In the genomic region with DNA sequence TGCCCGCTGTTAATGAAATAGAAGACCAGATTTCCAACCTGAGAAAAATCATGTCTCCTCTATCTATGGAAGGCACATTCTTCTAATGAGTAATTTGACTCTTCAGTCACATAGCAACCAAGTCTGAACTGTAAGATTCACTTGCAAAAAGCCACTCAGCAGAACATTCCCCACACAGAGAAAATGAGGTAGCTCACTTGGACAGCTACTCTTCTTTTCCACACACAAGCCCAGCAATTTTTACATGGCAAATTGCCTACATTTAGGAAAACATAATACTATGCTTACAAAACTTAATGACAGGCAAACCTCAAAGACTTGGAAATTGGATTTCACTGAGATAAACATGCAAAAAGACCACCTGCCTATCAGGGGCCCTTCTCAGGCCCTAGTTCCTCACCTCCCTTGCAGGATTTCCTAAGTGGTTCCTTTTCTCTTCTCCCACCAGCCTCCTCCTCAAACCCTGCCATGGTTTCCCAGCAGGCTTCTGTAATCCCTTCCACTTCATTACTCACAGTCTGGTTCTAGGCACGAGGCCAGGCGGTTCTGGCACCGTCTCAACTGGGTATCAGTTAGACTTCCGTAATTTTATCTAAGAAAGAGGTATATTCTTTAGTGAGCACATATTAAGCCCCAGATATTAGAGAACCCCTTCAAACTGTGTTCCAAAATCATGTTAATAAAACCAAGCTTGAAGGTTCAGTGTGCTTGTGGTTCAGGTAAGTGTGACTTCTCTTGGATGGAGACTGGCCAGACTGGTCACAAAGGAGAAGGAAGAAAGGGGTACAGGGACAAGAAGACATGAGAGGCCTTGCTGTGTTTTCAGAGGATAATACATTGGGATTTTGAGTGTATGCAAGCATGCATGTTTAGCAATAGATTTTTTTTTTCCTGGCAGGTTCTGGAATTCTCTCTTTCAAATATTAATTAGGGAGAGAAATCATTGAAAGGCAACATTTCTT, we compare ENCODE assay signal across 8 mouse cellular contexts.
DNase-seq lines count a peak whose midpoint lies in the region; ATAC-seq and TF ChIP-seq lines count a peak whose summit lies in the region.

No protein-coding gene starts in this region.

- 52% methylated on average over 5 of the region's 5 CpGs for WGBS in midbrain, embryonic 14.5 days
- 55% methylated on average over 5 of the region's 5 CpGs for WGBS in midbrain, embryonic 10.5 days
- 17% methylated on average over 5 of the region's 5 CpGs for WGBS in forebrain, embryonic 16.5 days
- 66% methylated on average over 5 of the region's 5 CpGs for WGBS in limb, embryonic 14.5 days

- H3K4me1 ChIP-seq in midbrain, embryonic 14.5 days (ENCODE audit: control insufficient read depth, insufficient read depth, low read length) = no peaks in the 10 kb centered on the region
- H3K4me1 ChIP-seq in midbrain, embryonic 10.5 days = no peaks in the 10 kb centered on the region
- H3K4me1 ChIP-seq in forebrain, embryonic 16.5 days (replicated peaks; ENCODE audit: control insufficient read depth, insufficient read depth, low read length) = peaks cover 5% of the 10 kb centered on the region; the same call in 1 of the 2 replicates
- H3K4me1 ChIP-seq in limb, embryonic 14.5 days (ENCODE audit: control insufficient read depth, insufficient read depth, low read length) = no peaks in the 10 kb centered on the region

- no peaks in the 10 kb centered on the region for H3K27me3 ChIP-seq in midbrain, embryonic 14.5 days (ENCODE audit: control insufficient read depth, insufficient read depth, low read length)
- H3K27me3 ChIP-seq in midbrain, embryonic 10.5 days (ENCODE audit: low read depth, poor library complexity, severe bottlenecking) = no peaks in the 10 kb centered on the region
- H3K27me3 ChIP-seq in forebrain, embryonic 16.5 days (replicated peaks; ENCODE audit: control insufficient read depth, insufficient read depth, low read length) = no peaks in the 10 kb centered on the region
- no peaks in the 10 kb centered on the region for H3K27me3 ChIP-seq in limb, embryonic 14.5 days (ENCODE audit: control insufficient read depth, insufficient read depth, low read length)

- peak; percentile 46 for DNase-seq in midbrain, embryonic 14.5 days
- no peak for DNase-seq in midbrain, embryonic 10.5 days (ENCODE audit: low spot score)
- DNase-seq in cerebellum, adult 11 months = peak; percentile 91
- peak; percentile 32 for DNase-seq in limb, embryonic 14.5 days (ENCODE audit: low spot score)
- DNase-seq in right cerebral cortex, postnatal 4 days = peak; percentile 72
- no peak for DNase-seq in thymus, postnatal 0 days (ENCODE audit: low spot score)

- no peak overlapping the region for H3K9ac ChIP-seq in midbrain, embryonic 14.5 days (replicated peaks; ENCODE audit: low read length)
- no peak overlapping the region for H3K9ac ChIP-seq in forebrain, embryonic 16.5 days (replicated peaks; ENCODE audit: low read depth, low read length)
- no peak overlapping the region for H3K9ac ChIP-seq in limb, embryonic 14.5 days (ENCODE audit: low read depth, low read length, severe bottlenecking)

- ATAC-seq in midbrain, embryonic 14.5 days (ENCODE audit: low FRiP score, low TSS enrichment) = no peak
- peak; percentile 83 for ATAC-seq in forebrain, embryonic 16.5 days
- no peak for ATAC-seq in limb, embryonic 14.5 days (ENCODE audit: low FRiP score, low read depth)
- no peak for ATAC-seq in CD4-positive, CD25-positive, alpha-beta regulatory T cell, adult 4 months

- H3K27ac ChIP-seq in midbrain, embryonic 14.5 days (replicated peaks; ENCODE audit: low read depth, low read length) = no peak overlapping the region
- no peak overlapping the region for H3K27ac ChIP-seq in midbrain, embryonic 10.5 days (replicated peaks)
- no peak overlapping the region for H3K27ac ChIP-seq in forebrain, embryonic 16.5 days (ENCODE audit: low read length)
- no peak overlapping the region for H3K27ac ChIP-seq in limb, embryonic 14.5 days (replicated peaks; ENCODE audit: low read depth, low read length)

- H3K36me3 ChIP-seq in midbrain, embryonic 14.5 days (ENCODE audit: control insufficient read depth, insufficient read depth, low read length) = no peaks in the 10 kb centered on the region
- no peaks in the 10 kb centered on the region for H3K36me3 ChIP-seq in midbrain, embryonic 10.5 days
- H3K36me3 ChIP-seq in forebrain, embryonic 16.5 days (ENCODE audit: control insufficient read depth, insufficient read depth) = no peaks in the 10 kb centered on the region
- no peaks in the 10 kb centered on the region for H3K36me3 ChIP-seq in limb, embryonic 14.5 days (ENCODE audit: control insufficient read depth, insufficient read depth, low read length)

- no peaks in the 10 kb centered on the region for H3K9me3 ChIP-seq in midbrain, embryonic 14.5 days (ENCODE audit: control insufficient read depth, low read length)
- no peaks in the 10 kb centered on the region for H3K9me3 ChIP-seq in midbrain, embryonic 10.5 days (replicated peaks)
- H3K9me3 ChIP-seq in forebrain, embryonic 16.5 days (ENCODE audit: control insufficient read depth, low read length) = no peaks in the 10 kb centered on the region
- H3K9me3 ChIP-seq in limb, embryonic 14.5 days (ENCODE audit: control insufficient read depth, low read length) = no peaks in the 10 kb centered on the region

- no peak overlapping the region for H3K4me3 ChIP-seq in midbrain, embryonic 14.5 days (replicated peaks; ENCODE audit: low read depth, low read length)
- H3K4me3 ChIP-seq in midbrain, embryonic 10.5 days = no peak overlapping the region
- H3K4me3 ChIP-seq in forebrain, embryonic 16.5 days (replicated peaks; ENCODE audit: low read length) = no peak overlapping the region
- H3K4me3 ChIP-seq in limb, embryonic 14.5 days (replicated peaks; ENCODE audit: low read length) = no peak overlapping the region

- no peak overlapping the region for H3K4me2 ChIP-seq in midbrain, embryonic 14.5 days (ENCODE audit: low read length)
- no peak overlapping the region for H3K4me2 ChIP-seq in forebrain, embryonic 16.5 days (ENCODE audit: low read length)
- no peak overlapping the region for H3K4me2 ChIP-seq in limb, embryonic 14.5 days (replicated peaks; ENCODE audit: low read depth, low read length, severe bottlenecking)

- TF ChIP-seq POLR2A in limb, embryonic 14.5 days (IDR thresholded peaks at IDR 0.05; ENCODE audit: borderline replicate concordance, extremely low read depth, insufficient read depth, insufficient read length) = no peak

Comparison
In these comparisons a context has a peak if more than half of its experiments do, and no peak if none do; other contexts are left out.
1. DNase-seq: peak in midbrain, embryonic 14.5 days (single experiment), cerebellum, adult 11 months (single experiment), limb, embryonic 14.5 days (single experiment) and right cerebral cortex, postnatal 4 days (single experiment); none in midbrain, embryonic 10.5 days (single experiment) and thymus, postnatal 0 days (single experiment).